Mouse (Mus musculus) gastrocnemius, postnatal 4 days (tissue): Measurements from ENCODE around the gene Izumo1. TPM values are rescaled to one million over a fixed set of nuclear protein-coding genes. Genes with fewer than 3 reads are reported as not detected.

Experiments
- total RNA-seq, 2 experiments: library from RNA; stranded (reverse); gene quantifications; 2 replicates each; pipeline ENCODE4 v1.2.3; 2021

The Izumo1 gene
- total RNA-seq, 2 experiments from 2014 or later, result 0.34 to 0.36 TPM

Other genes with a start within 250 kb of the Izumo1 start
- 100 to 1,000 TPM; 215 to 251 TPM for gene Snrnp70, start 226.1 kb upstream of the Izumo1 start, total RNA-seq
- gene Kcna7, start 216.2 kb upstream of the Izumo1 start, total RNA-seq, result 10 to 100 TPM; 11.4 to 12.8 TPM
- gene Ntf5, start 208.1 kb upstream of the Izumo1 start, total RNA-seq, result under 1 TPM; 0.61 to 0.98 TPM
- gene Lhb, start 201.0 kb upstream of the Izumo1 start, total RNA-seq, result not detected
- 100 to 1,000 TPM; 114 to 133 TPM for gene Gys1, start 187.0 kb upstream of the Izumo1 start, total RNA-seq
- gene Ruvbl2, start 183.7 kb upstream of the Izumo1 start, total RNA-seq, result 10 to 100 TPM; 41.4 to 41.8 TPM
- gene Ftl1, start 161.9 kb upstream of the Izumo1 start, total RNA-seq, result 100 to 1,000 TPM; 339 to 373 TPM
- 10 to 100 TPM; 39.3 to 43.8 TPM for gene Bax, start 154.9 kb upstream of the Izumo1 start, total RNA-seq
- under 1 TPM; 0.17 to 0.36 TPM for gene Tulp2, start 139.9 kb upstream of the Izumo1 start, total RNA-seq
- gene Gm45808, start 135.0 kb upstream of the Izumo1 start, total RNA-seq, result 1 to 10 TPM; 3.8 to 5.4 TPM
- gene Dhdh, start 133.0 kb upstream of the Izumo1 start, total RNA-seq, result 1 to 10 TPM; 8.3 TPM
- 100 to 1,000 TPM; 182 to 199 TPM for gene Nucb1, start 111.4 kb upstream of the Izumo1 start, total RNA-seq
- gene Ppp1r15a, start 95.5 kb upstream of the Izumo1 start, total RNA-seq, result 10 to 100 TPM; 22.7 to 23.5 TPM
- 10 to 100 TPM; 17.1 to 20.3 TPM for gene Plekha4, start 95.5 kb upstream of the Izumo1 start, total RNA-seq
- under 1 TPM; 0.61 to 0.80 TPM for gene Hsd17b14, start 66.9 kb upstream of the Izumo1 start, total RNA-seq
- gene Bcat2, start 51.7 kb upstream of the Izumo1 start, total RNA-seq, result 10 to 100 TPM; 32.2 to 36.3 TPM
- not detected for gene Fgf21, start 6.3 kb upstream of the Izumo1 start, total RNA-seq
- gene Fut1, start 4.5 kb upstream of the Izumo1 start, total RNA-seq, result not detected
- 10 to 100 TPM; 23.0 to 25.6 TPM for gene Rasip1, start 5.7 kb downstream of the Izumo1 start, total RNA-seq
- gene Mamstr, start 18.2 kb downstream of the Izumo1 start, total RNA-seq, result 100 to 1,000 TPM; 170 to 187 TPM
- gene Fut2, start 44.6 kb downstream of the Izumo1 start, total RNA-seq, result not detected
- gene Ntn5, start 62.2 kb downstream of the Izumo1 start, total RNA-seq, result 1 to 10 TPM in 1 of 2 experiments, under 1 TPM in 1; 0.88 to 1.3 TPM
- under 1 TPM; 0.23 to 0.39 TPM for gene Sec1, start 72.6 kb downstream of the Izumo1 start, total RNA-seq
- 1 to 10 TPM; 4.6 to 4.9 TPM for gene Car11, start 78.0 kb downstream of the Izumo1 start, total RNA-seq
- gene Dbp, start 83.3 kb downstream of the Izumo1 start, total RNA-seq, result 10 to 100 TPM; 22.1 to 26.9 TPM
- 1,000 to 10,000 TPM in 1 of 2 experiments, 100 to 1,000 TPM in 1; 1,000 to 1,132 TPM for gene Rpl18, start 93.6 kb downstream of the Izumo1 start, total RNA-seq
- gene Sphk2, start 96.2 kb downstream of the Izumo1 start, total RNA-seq, result 10 to 100 TPM; 17.4 to 17.9 TPM
- under 1 TPM; 0.34 to 0.52 TPM for gene Fam83e, start 99.4 kb downstream of the Izumo1 start, total RNA-seq
- gene Spaca4, start 104.0 kb downstream of the Izumo1 start, total RNA-seq, result not detected
- under 1 TPM; 0.54 to 0.65 TPM for gene Lmtk3, start 161.9 kb downstream of the Izumo1 start, total RNA-seq
- under 1 TPM in 1 of 2 experiments, not detected in 1; 0.60 TPM for gene Sult2b1, start 162.9 kb downstream of the Izumo1 start, total RNA-seq
- 10 to 100 TPM; 56.1 to 61.5 TPM for gene Cyth2, start 192.8 kb downstream of the Izumo1 start, total RNA-seq
- under 1 TPM; 0.39 TPM for gene Kcnj14, start 203.0 kb downstream of the Izumo1 start, total RNA-seq
- 10 to 100 TPM; 17.4 to 18.0 TPM for gene Grwd1, start 209.1 kb downstream of the Izumo1 start, total RNA-seq